Mouse (Mus musculus) heart, embryonic 14.5 days (tissue): ENCODE measurements around the gene Hs2st1. TPM values are rescaled to one million over a fixed set of nuclear protein-coding genes. Genes with fewer than 3 reads are reported as not detected.
"Not testable (repeated sequence)": the region's sequence is repeated elsewhere in the genome, so short reads cannot be mapped to it uniquely, and the experiment has no call there.

Experiments
- ATAC-seq: fragments of 200-750 bp; cut with Nextera tagmentation; 2 replicates; pipeline ENCODE4 v1.8.0; 2017; ENCODE audit warnings: low read depth, moderate TSS enrichment; ENCODE audit not compliant: insufficient number of reproducible peaks, insufficient read depth, low FRiP score
- H3K27ac ChIP-seq, 2 experiments: fragments of 200-500 bp in 1 of 2; fragments of 300-500 bp in 1 of 2; sonication (generic) in 1 of 2; replicated peaks in 1 of 2; 2 replicates each; pipeline ENCODE4 v1.5.1; 2012 to 2014; ENCODE audit warnings: low read depth in 2 of 2, low read length in 2 of 2, control low read depth in 1 of 2, mild to moderate bottlenecking in 1 of 2, mixed read lengths in 1 of 2; ENCODE audit not compliant: control insufficient read depth in 1 of 2, insufficient read depth in 1 of 2
- H3K27me3 ChIP-seq: fragments of 300-500 bp; sonication (generic); 2 replicates; pipeline ENCODE4 v1.6.1; 2014; ENCODE audit warnings: mild to moderate bottlenecking, low read length, control low read depth; ENCODE audit not compliant: control insufficient read depth, insufficient read depth
- H3K36me3 ChIP-seq: fragments of 300-500 bp; sonication (generic); 2 replicates; pipeline ENCODE4 v1.6.1; 2014; ENCODE audit warnings: mild to moderate bottlenecking, control low read depth, low read length, mixed read lengths; ENCODE audit not compliant: control insufficient read depth, insufficient read depth
- H3K4me1 ChIP-seq, 2 experiments: fragments of 200-500 bp in 1 of 2; fragments of 300-500 bp in 1 of 2; sonication (generic) in 1 of 2; 2 replicates each; pipeline ENCODE4 v1.6.1; 2012 to 2014; ENCODE audit warnings: low read length in 2 of 2, control low read depth in 1 of 2, mixed read lengths in 1 of 2; ENCODE audit not compliant: control insufficient read depth in 2 of 2, insufficient read depth in 2 of 2
- H3K4me2 ChIP-seq: fragments of 300-500 bp; sonication (generic); 2 replicates; pipeline ENCODE4 v1.6.1; 2014; ENCODE audit warnings: mild to moderate bottlenecking, low read length
- H3K4me3 ChIP-seq, 2 experiments: fragments of 200-500 bp in 1 of 2; fragments of 300-500 bp in 1 of 2; sonication (generic) in 1 of 2; 2 replicates each; pipeline ENCODE4 v1.5.1; 2012 to 2014; ENCODE audit warnings: low read length in 2 of 2, mild to moderate bottlenecking in 2 of 2, control low read depth in 1 of 2, low read depth in 1 of 2, moderate library complexity in 1 of 2; ENCODE audit not compliant: control insufficient read depth in 1 of 2, insufficient read depth in 1 of 2
- H3K9ac ChIP-seq: fragments of 300-500 bp; sonication (generic); 2 replicates; pipeline ENCODE4 v1.6.1; 2014; ENCODE audit warnings: mild to moderate bottlenecking, low read length
- H3K9me3 ChIP-seq: fragments of 300-500 bp; sonication (generic); 2 replicates; pipeline ENCODE4 v1.6.1; 2016; ENCODE audit warnings: low read length, control low read depth; ENCODE audit not compliant: control insufficient read depth
- WGBS: fragments of 180-500 bp; shearing (Covaris S2); extraction: QIAGEN DNeasy Blood & Tissue Kit; methylation state at CpG from one replicate; pipeline ENCODE4 v1.1.7; 2014; 5-methylcytosine and 5-hydroxymethylcytosine counted together
- polyA plus RNA-seq: library from polyadenylated mRNA; unstranded; fragments of >200 nt; fragmentation: Nextera tagmentation; extraction: Ambion mirVana; gene quantifications from 2 replicates; pipeline ENCODE4 v1.2.1, GENCODE M21; 2014

Gene Hs2st1
- polyA plus RNA-seq, 1 experiment from 2014 or later, result 8.6 TPM

DNA sequence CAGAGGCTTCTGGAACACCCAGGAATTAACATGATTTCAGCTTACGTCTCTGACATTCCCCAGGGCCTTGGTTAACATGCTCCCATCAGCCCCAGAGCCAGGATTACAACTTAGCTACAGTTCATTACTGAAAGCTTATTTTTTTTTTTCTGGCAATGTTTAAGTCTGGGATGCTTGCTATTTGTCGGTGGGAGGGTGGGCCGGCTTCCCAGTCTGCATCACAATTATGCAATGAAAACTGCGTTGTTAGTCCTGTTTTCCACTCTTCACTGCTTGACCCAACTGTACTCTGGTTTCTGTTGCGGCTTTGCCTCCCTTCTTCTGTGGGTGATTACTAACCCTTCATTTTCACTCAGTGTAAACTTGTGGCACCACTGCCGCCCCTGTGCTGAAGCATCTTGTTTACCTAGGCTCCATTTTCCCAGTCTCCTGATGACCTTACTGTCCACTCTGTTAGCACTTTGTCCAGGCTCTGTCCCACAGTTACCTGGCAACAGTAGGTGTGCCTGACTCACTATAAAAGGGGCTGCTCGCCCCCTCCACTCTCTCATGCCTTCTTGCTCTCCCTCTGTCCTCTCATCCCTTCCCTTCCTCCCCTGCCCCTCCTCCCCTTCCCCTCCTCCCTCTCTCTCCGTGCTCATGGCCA, 41.8 kb upstream of the Hs2st1 start:
- no peak overlapping the region for H3K27ac ChIP-seq
- H3K27me3 ChIP-seq, result no peaks in the 10 kb centered on the region
- H3K36me3 ChIP-seq, result no peaks in the 10 kb centered on the region
- ATAC-seq, result no peak
- H3K9ac ChIP-seq, result no peak overlapping the region
- peaks cover 8 to 16% of the 10 kb centered on the region in 2 experiments for H3K4me1 ChIP-seq
- H3K4me3 ChIP-seq, result no peak overlapping the region
- H3K4me2 ChIP-seq, result no peak overlapping the region
- WGBS, result 67% methylated on average over 8 of the region's 8 CpGs
- no peaks in the 10 kb centered on the region for H3K9me3 ChIP-seq

DNA sequence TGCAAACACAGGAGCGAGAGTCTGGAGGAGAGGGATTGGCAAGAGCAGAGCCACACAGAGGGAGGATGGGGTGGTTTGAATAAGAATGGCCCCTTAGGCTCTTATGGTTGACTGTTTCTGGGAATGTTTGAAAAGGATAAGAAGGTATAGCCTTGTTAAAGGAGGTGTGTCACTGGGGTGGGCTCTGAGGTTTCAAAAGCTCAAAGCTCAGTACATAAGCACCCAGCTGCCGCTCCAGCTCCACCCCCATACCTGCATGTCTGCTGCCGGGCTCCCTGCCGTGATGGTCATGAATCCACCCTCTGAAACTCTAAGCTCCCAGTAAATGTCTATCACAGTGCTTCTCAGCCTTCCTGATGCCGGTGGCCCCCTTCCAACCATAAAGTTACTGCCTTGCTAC, 40.8 kb upstream of the Hs2st1 start:
- H3K4me3 ChIP-seq, result no peak overlapping the region
- 39% methylated on average over 5 of the region's 5 CpGs for WGBS
- H3K27ac ChIP-seq, result no peak overlapping the region
- ATAC-seq, result no peak
- no peaks in the 10 kb centered on the region for H3K36me3 ChIP-seq
- H3K9me3 ChIP-seq, result no peaks in the 10 kb centered on the region
- H3K4me2 ChIP-seq, result no peak overlapping the region
- peaks cover 7 to 11% of the 10 kb centered on the region in 2 experiments for H3K4me1 ChIP-seq
- H3K27me3 ChIP-seq, result no peaks in the 10 kb centered on the region
- H3K9ac ChIP-seq, result no peak overlapping the region

GRCm38 (mm10) chr3:144608090-144608489, 38.1 kb upstream of the Hs2st1 start:
- Histone ChIP-seq H3K36me3 (no peaks in the 10 kb centered on the region), H3K27me3 (no peaks in the 10 kb centered on the region), H3K4me1 (peaks cover 2 to 14% of the 10 kb centered on the region in 2 experiments; a peak in 3 of 4 replicates), H3K9ac (no peak overlapping the region), H3K9me3 (no peaks in the 10 kb centered on the region), H3K4me2 (no peak overlapping the region), H3K27ac (no peak overlapping the region), H3K4me3 (no peak overlapping the region)
- WGBS, result 83% methylated on average over 5 of the region's 5 CpGs
- no peak for ATAC-seq

- Histone ChIP-seq H3K4me1 (peaks cover 4 to 18% of the 10 kb centered on the region in 2 experiments), H3K4me2 (no peak overlapping the region), H3K9me3 (no peaks in the 10 kb centered on the region), H3K27me3 (no peaks in the 10 kb centered on the region), H3K27ac (no peak overlapping the region), H3K4me3 (no peak overlapping the region), H3K9ac (no peak overlapping the region), H3K36me3 (no peaks in the 10 kb centered on the region)
- 67% methylated on average over 4 of the region's 4 CpGs for WGBS
- ATAC-seq, result no peak
Measured at GRCm38 (mm10) chr3:144606449-144606848, 36.5 kb upstream of the Hs2st1 start.

DNA sequence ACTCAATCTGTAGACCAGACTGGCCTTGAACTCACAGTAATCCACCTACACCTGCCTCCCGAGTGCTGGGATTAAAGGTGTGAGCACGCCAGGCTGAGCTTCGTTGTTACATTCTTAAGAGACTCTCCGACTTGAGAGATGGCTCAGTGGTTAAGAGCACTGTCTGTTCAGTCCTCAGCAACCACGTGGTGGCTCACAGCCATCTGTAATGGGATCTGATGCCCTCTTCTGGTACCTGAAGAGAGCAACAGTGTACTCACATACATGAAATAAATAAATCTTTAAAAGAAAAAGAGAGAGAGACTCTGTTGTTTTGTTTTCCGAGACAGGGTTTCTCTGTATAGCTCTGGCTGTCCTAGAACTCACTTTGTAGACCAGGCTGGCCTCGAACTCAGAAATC, 35.8 kb upstream of the Hs2st1 start:
- not testable (repeated sequence) for H3K36me3 ChIP-seq, H3K4me2 ChIP-seq, H3K4me3 ChIP-seq, H3K27ac ChIP-seq, ATAC-seq, H3K27me3 ChIP-seq, H3K9ac ChIP-seq, H3K9me3 ChIP-seq
- WGBS, result 64% methylated on average over 7 of the region's 7 CpGs
- peaks cover 4 to 18% of the 10 kb centered on the region in 2 experiments for H3K4me1 ChIP-seq

GRCm38 (mm10) chr3:144604205-144604604, 34.2 kb upstream of the Hs2st1 start:
- Histone ChIP-seq H3K27ac (peak overlapping the region; percentile 4 to 57; a peak in 1 of 4 replicates), H3K4me1 (peaks cover 4 to 18% of the 10 kb centered on the region in 2 experiments), H3K9ac (no peak overlapping the region), H3K4me2 (no peak overlapping the region), H3K36me3 (peaks cover 14% of the 10 kb centered on the region), H3K4me3 (no peak overlapping the region), H3K9me3 (no peaks in the 10 kb centered on the region), H3K27me3 (no peaks in the 10 kb centered on the region)
- WGBS, result 30% methylated on average over 7 of the region's 7 CpGs
- 0 out of 2 replicates have a peak, but pooled peaks have one; percentile 26 for ATAC-seq

DNA sequence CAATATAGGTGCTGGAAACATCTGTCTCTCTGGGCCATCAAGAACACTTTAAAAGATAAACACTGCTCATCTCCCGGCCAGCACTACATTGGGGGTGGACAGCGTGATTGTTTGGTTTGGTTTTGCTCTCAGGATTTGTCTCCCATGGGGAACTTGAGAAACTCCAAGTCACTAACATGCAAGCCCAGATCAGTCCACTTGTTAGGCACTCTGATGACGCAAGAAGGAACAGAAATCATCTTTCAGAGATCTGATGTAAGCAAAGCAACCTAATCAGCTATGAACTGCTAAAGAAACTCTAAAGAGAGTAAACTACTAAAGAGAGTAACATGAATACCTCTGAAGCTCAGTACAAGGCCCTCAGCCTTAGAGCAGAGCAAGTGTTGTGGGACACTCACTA, 33.6 kb upstream of the Hs2st1 start:
- peaks cover 17% of the 10 kb centered on the region for H3K36me3 ChIP-seq
- 66% methylated on average over 3 of the region's 3 CpGs for WGBS
- H3K4me1 ChIP-seq, result peaks cover 4 to 18% of the 10 kb centered on the region in 2 experiments
- no peak overlapping the region for H3K9ac ChIP-seq
- H3K27me3 ChIP-seq, result no peaks in the 10 kb centered on the region
- H3K27ac ChIP-seq, result no peak overlapping the region
- no peak overlapping the region for H3K4me2 ChIP-seq
- H3K4me3 ChIP-seq, result no peak overlapping the region
- no peak for ATAC-seq
- H3K9me3 ChIP-seq, result no peaks in the 10 kb centered on the region

DNA sequence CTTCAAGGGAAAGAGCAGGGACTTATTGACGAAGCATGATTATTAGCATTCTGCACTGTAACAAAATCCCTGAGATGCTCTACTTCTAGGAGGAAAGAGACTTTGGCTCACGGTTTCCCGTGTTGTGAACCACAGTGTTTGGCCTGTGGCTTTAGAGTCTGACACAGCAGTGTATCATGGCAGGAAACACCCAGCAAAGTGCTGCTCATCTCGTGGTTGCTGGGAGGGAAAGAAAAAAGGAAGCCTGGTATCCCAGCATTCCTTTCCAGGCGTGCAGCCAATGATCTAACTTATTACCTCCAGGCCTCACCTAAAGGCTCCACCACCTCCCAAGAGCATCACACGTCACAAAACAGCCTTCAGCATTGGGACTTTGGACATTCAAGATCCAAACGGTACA, 32.8 kb upstream of the Hs2st1 start:
- no peak overlapping the region for H3K4me3 ChIP-seq
- 69% methylated on average over 7 of the region's 7 CpGs for WGBS
- H3K9me3 ChIP-seq, result no peaks in the 10 kb centered on the region
- peaks cover 4 to 22% of the 10 kb centered on the region in 2 experiments for H3K4me1 ChIP-seq
- no peaks in the 10 kb centered on the region for H3K27me3 ChIP-seq
- peaks cover 25% of the 10 kb centered on the region for H3K36me3 ChIP-seq
- no peak overlapping the region for H3K9ac ChIP-seq
- peak overlapping the region in 1 of 2 experiments; percentile 15; a peak in 1 of 4 replicates for H3K27ac ChIP-seq
- no peak for ATAC-seq
- H3K4me2 ChIP-seq, result no peak overlapping the region
